Mouse (Mus musculus) hindbrain, embryonic 11.5 days (tissue): ENCODE results near the gene Gm13102. TPM values are rescaled to one million over a fixed set of nuclear protein-coding genes. Genes with fewer than 3 reads are reported as not detected.
"Not testable (repeated sequence)": the region's sequence is repeated elsewhere in the genome, so short reads cannot be mapped to it uniquely, and the experiment has no call there.

Source experiments
- ATAC-seq: fragments of 200-750 bp; cut with Nextera tagmentation; 2 replicates; pipeline ENCODE4 v1.8.0; 2017; ENCODE audit warnings: mild to moderate bottlenecking, moderate TSS enrichment, moderate library complexity; ENCODE audit not compliant: low FRiP score
- DNase-seq: peaks from one replicate; pipeline ENCODE4 v3.0.0-alpha.2; 2015; ENCODE audit warnings: low spot score
- H3K27ac ChIP-seq: fragments of 300-500 bp; sonication (generic); 2 replicates; pipeline ENCODE4 v1.5.1; 2014; ENCODE audit warnings: mild to moderate bottlenecking, low read depth, low read length
- H3K27me3 ChIP-seq: fragments of 300-500 bp; sonication (generic); 2 replicates; pipeline ENCODE4 v1.6.1; 2014; ENCODE audit warnings: mild to moderate bottlenecking, low read length, moderate library complexity, mixed read lengths; ENCODE audit not compliant: control insufficient read depth, insufficient read depth
- H3K36me3 ChIP-seq: fragments of 300-500 bp; sonication (generic); 2 replicates; pipeline ENCODE4 v1.6.1; 2014; ENCODE audit warnings: mild to moderate bottlenecking, low read length, moderate library complexity, mixed read lengths; ENCODE audit not compliant: control insufficient read depth, insufficient read depth
- H3K4me1 ChIP-seq: fragments of 300-500 bp; sonication (generic); replicated peaks from 2 replicates; pipeline ENCODE4 v1.6.1; 2014; ENCODE audit warnings: low read length, mixed read lengths; ENCODE audit not compliant: control insufficient read depth, insufficient read depth
- H3K4me2 ChIP-seq: fragments of 300-500 bp; sonication (generic); replicated peaks from 2 replicates; pipeline ENCODE4 v1.6.1; 2014; ENCODE audit warnings: mild to moderate bottlenecking, low read depth, low read length
- H3K4me3 ChIP-seq: fragments of 300-500 bp; sonication (generic); 2 replicates; pipeline ENCODE4 v1.5.1; 2014; ENCODE audit warnings: low read depth, low read length
- H3K9ac ChIP-seq: fragments of 300-500 bp; sonication (generic); 2 replicates; pipeline ENCODE4 v1.6.1; 2014; ENCODE audit warnings: low read depth, low read length
- H3K9me3 ChIP-seq: fragments of 300-500 bp; sonication (generic); 2 replicates; pipeline ENCODE4 v1.6.1; 2016; ENCODE audit warnings: low read length; ENCODE audit not compliant: control insufficient read depth
- WGBS: fragments of 180-500 bp; shearing (Covaris S2); extraction: QIAGEN DNeasy Blood & Tissue Kit; methylation state at CpG from one replicate; pipeline ENCODE4 v1.1.7; 2014; 5-methylcytosine and 5-hydroxymethylcytosine counted together
- polyA plus RNA-seq: library from polyadenylated mRNA; unstranded; fragments of >200 nt; fragmentation: Nextera tagmentation; extraction: Ambion mirVana; gene quantifications from 2 replicates; pipeline ENCODE4 v1.2.1, GENCODE M21; 2014

Gm13102 gene
- not detected in 2 replicates for polyA plus RNA-seq

DNA sequence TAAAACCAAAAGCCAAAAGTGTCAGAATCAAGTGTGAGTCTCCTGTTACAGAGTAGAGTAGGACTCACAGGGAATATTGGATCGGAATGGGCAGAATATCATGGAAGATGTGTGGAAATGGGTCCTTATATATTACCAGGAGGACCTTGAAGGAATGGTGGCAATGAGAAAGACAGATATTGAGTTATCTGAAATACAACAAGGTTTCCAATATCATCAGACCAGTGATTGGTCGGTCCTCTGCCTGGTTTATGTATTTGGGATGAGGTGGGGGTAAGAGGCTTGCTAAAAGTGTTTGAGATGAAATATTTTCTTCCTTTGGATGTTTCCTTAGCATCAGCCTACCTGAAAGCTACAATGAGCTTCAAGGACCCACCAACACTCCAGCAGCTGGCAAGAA lies at the start of gene Gm13102:
Gene Gm13102 (plus strand): TSS at position 301 of the 400 bp plus-strand sequence.
- not testable (repeated sequence) for H3K36me3 ChIP-seq, H3K4me1 ChIP-seq, H3K9me3 ChIP-seq, ATAC-seq, H3K9ac ChIP-seq, H3K4me2 ChIP-seq, H3K27me3 ChIP-seq, DNase-seq, H3K27ac ChIP-seq, H3K4me3 ChIP-seq
- no CpG with 5 or more reads among the region's 2 CpGs for WGBS

DNA sequence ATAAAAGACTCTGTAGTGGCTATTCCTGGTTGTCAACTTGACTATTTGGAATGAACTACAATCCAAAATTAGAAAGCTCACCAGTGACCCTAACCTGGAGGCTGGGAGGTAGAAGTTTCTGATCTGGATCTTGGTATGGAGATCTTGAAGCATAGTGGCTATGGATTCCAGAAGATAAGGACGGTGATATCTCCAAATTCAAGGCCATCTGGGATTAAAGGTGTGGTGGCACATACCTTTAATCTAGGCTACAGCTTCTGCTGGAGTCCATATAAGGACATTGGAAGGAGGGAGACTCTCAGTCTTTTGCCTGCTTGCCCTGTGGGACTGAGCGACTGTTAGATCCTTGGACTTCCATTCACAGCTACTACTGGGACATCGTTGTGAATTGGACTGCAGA lies 47.4 kb upstream of the Gm13102 start, which contains the start of gene Pramel4:
Gene Pramel4 (plus strand): TSS at position 301 of the 400 bp plus-strand sequence.
- not testable (repeated sequence) for H3K4me1 ChIP-seq, ATAC-seq, DNase-seq, H3K36me3 ChIP-seq, H3K9ac ChIP-seq, H3K9me3 ChIP-seq, H3K4me3 ChIP-seq, H3K4me2 ChIP-seq, H3K27ac ChIP-seq, H3K27me3 ChIP-seq
- 90% methylated on average over 3 of the region's 3 CpGs for WGBS

Other genes starting within 250 kb of the Gm13102 start
- gene Pramef6, start 206.1 kb upstream of the Gm13102 start, polyA plus RNA-seq = not detected in 2 replicates
- not detected in 2 replicates for gene Pramef25, start 155.5 kb upstream of the Gm13102 start, polyA plus RNA-seq
- not detected in 2 replicates for gene Gm13101, start 139.5 kb upstream of the Gm13102 start, polyA plus RNA-seq
- not detected in 2 replicates for gene Pramef17, start 112.1 kb upstream of the Gm13102 start, polyA plus RNA-seq
- not detected in 2 replicates for gene Pramel4, start 47.3 kb upstream of the Gm13102 start, polyA plus RNA-seq
- gene Oog3, start 56.2 kb downstream of the Gm13102 start, polyA plus RNA-seq = not detected in 2 replicates
- gene Oog2, start 84.2 kb downstream of the Gm13102 start, polyA plus RNA-seq = not detected in 2 replicates
- not detected in 2 replicates for gene C87977, start 106.8 kb downstream of the Gm13102 start, polyA plus RNA-seq
- gene Pramel5, start 174.0 kb downstream of the Gm13102 start, polyA plus RNA-seq = not detected in 2 replicates
- not detected in 2 replicates for gene Gm13128, start 223.8 kb downstream of the Gm13102 start, polyA plus RNA-seq